Mouse (Mus musculus): Measurements from ENCODE around the gene Zfp36. TPM values are rescaled to one million over a fixed set of nuclear protein-coding genes. Genes with fewer than 3 reads are reported as not detected.

The Zfp36 gene
- polyA plus RNA-seq, 1 experiment from 2014 or later, result 13.6 TPM

- H3K9ac ChIP-seq, result peak overlapping the region; percentile 65
- peak; percentile 40 for ATAC-seq (replicated peaks; ENCODE audit: insufficient number of reproducible peaks, insufficient read depth, low FRiP score, low read depth)
- no peaks in the 10 kb centered on the region for H3K27me3 ChIP-seq
- H3K36me3 ChIP-seq, result no peaks in the 10 kb centered on the region
- H3K9me3 ChIP-seq (replicated peaks), result no peaks in the 10 kb centered on the region
- 1% methylated on average over 34 of the region's 36 CpGs for WGBS
- H3K4me1 ChIP-seq (replicated peaks), result peaks cover 50% of the 10 kb centered on the region
- peak overlapping the region; percentile 98 for H3K27ac ChIP-seq
- H3K4me2 ChIP-seq, result peak overlapping the region; percentile 84
- H3K4me3 ChIP-seq, result peak overlapping the region; percentile 79
Measured at GRCm38 (mm10) chr7:28375176-28375921, 4.7 kb downstream of the Zfp36 start.

GRCm38 (mm10) chr7:28374647-28375046 is 5.4 kb downstream of the Zfp36 start:
- peaks cover 53% of the 10 kb centered on the region for H3K4me1 ChIP-seq (replicated peaks)
- H3K4me3 ChIP-seq, result peak overlapping the region; percentile 79; the same call in 1 of the 2 replicates

GRCm38 (mm10) chr7:28373891-28374495 is 6.1 kb downstream of the Zfp36 start:
- Histone ChIP-seq H3K4me2 (no peak overlapping the region), H3K4me3 (no peak overlapping the region), H3K4me1 (replicated peaks) (peaks cover 51% of the 10 kb centered on the region), H3K9me3 (replicated peaks) (no peaks in the 10 kb centered on the region), H3K27me3 (no peaks in the 10 kb centered on the region), H3K27ac (peak overlapping the region; percentile 98), H3K36me3 (peaks cover 8% of the 10 kb centered on the region), H3K9ac (no peak overlapping the region)
- 77% methylated on average over 7 of the region's 7 CpGs for whole genome bisulfite sequencing
- ATAC-seq (replicated peaks; ENCODE audit: insufficient number of reproducible peaks, insufficient read depth, low FRiP score, low read depth), result no peak

More at GRCm38 (mm10) chr7:28374647-28375046, 5.4 kb downstream of the Zfp36 start:
- WGBS, result 74% methylated on average over 10 of the region's 10 CpGs
- peaks cover 5% of the 10 kb centered on the region; the same call in 1 of the 2 replicates for H3K36me3 ChIP-seq
- ATAC-seq (replicated peaks; ENCODE audit: insufficient number of reproducible peaks, insufficient read depth, low FRiP score, low read depth), result no peak
- H3K27ac ChIP-seq, result peak overlapping the region; percentile 98
- peak overlapping the region; percentile 84 for H3K4me2 ChIP-seq
- no peaks in the 10 kb centered on the region for H3K27me3 ChIP-seq
- no peaks in the 10 kb centered on the region for H3K9me3 ChIP-seq (replicated peaks)
- H3K9ac ChIP-seq, result peak overlapping the region; percentile 65; the same call in 1 of the 2 replicates

GRCm38 (mm10) chr7:28373131-28373581 is 6.9 kb downstream of the Zfp36 start:
- Histone ChIP-seq H3K27ac (peak overlapping the region; percentile 97), H3K9me3 (replicated peaks) (no peaks in the 10 kb centered on the region), H3K9ac (0 out of 2 replicates have a peak overlapping the region, but pooled peaks have one; percentile 41), H3K36me3 (peaks cover 16% of the 10 kb centered on the region), H3K4me1 (replicated peaks) (peaks cover 50% of the 10 kb centered on the region), H3K4me3 (peak overlapping the region; percentile 74), H3K27me3 (no peaks in the 10 kb centered on the region), H3K4me2 (peak overlapping the region; percentile 81)
- WGBS, result 1% methylated on average over 9 of the region's 9 CpGs
- ATAC-seq (replicated peaks; ENCODE audit: insufficient number of reproducible peaks, insufficient read depth, low FRiP score, low read depth), result peak; percentile 1

- Histone ChIP-seq H3K27me3 (no peaks in the 10 kb centered on the region), H3K4me2 (peak within 1 kb of the TSS; percentile 81), H3K9me3 (replicated peaks) (no peaks in the 10 kb centered on the region), H3K4me1 (replicated peaks) (peaks cover 47% of the 10 kb centered on the region), H3K36me3 (peaks cover 23% of the 10 kb centered on the region), H3K9ac (peak within 1 kb of the TSS; percentile 85), H3K4me3 (peak within 1 kb of the TSS; percentile 74), H3K27ac (peak within 1 kb of the TSS; percentile 97)
- under 1% methylated on average over 66 of the region's 66 CpGs for WGBS
- ATAC-seq (replicated peaks; ENCODE audit: insufficient number of reproducible peaks, insufficient read depth, low FRiP score, low read depth), result peak; percentile 88
Measured at GRCm38 (mm10) chr7:28372251-28373108, 7.6 kb downstream of the Zfp36 start, which contains the start of gene Plekhg2. TSS of gene Plekhg2 (minus strand) at chr7:28372599.

GRCm38 (mm10) chr7:28371514-28371989 is 8.5 kb downstream of the Zfp36 start:
- no peak for ATAC-seq (replicated peaks; ENCODE audit: insufficient number of reproducible peaks, insufficient read depth, low FRiP score, low read depth)
- Histone ChIP-seq H3K36me3 (peaks cover 32% of the 10 kb centered on the region), H3K27me3 (no peaks in the 10 kb centered on the region), H3K9ac (peak overlapping the region; percentile 85), H3K4me2 (peak overlapping the region; percentile 81), H3K27ac (peak overlapping the region; percentile 97), H3K4me1 (replicated peaks) (peaks cover 40% of the 10 kb centered on the region), H3K4me3 (peak overlapping the region; percentile 74), H3K9me3 (replicated peaks) (no peaks in the 10 kb centered on the region)
- 0% methylated on average over 40 of the region's 43 CpGs for WGBS

GRCm38 (mm10) chr7:28370977-28371513 is 9.0 kb downstream of the Zfp36 start:
- Histone ChIP-seq H3K9ac (peak overlapping the region; percentile 85), H3K4me1 (replicated peaks) (peaks cover 34% of the 10 kb centered on the region), H3K9me3 (replicated peaks) (no peaks in the 10 kb centered on the region), H3K36me3 (peaks cover 37% of the 10 kb centered on the region), H3K27ac (peak overlapping the region; percentile 97), H3K27me3 (no peaks in the 10 kb centered on the region), H3K4me3 (peak overlapping the region; percentile 74), H3K4me2 (peak overlapping the region; percentile 81)
- ATAC-seq (replicated peaks; ENCODE audit: insufficient number of reproducible peaks, insufficient read depth, low FRiP score, low read depth), result no peak
- WGBS, result 11% methylated on average over 11 of the region's 11 CpGs

- Histone ChIP-seq H3K4me3 (peak overlapping the region; percentile 74), H3K4me1 (replicated peaks) (peaks cover 30% of the 10 kb centered on the region), H3K9ac (peak overlapping the region; percentile 85; the same call in 1 of the 2 replicates), H3K4me2 (peak overlapping the region; percentile 81), H3K27me3 (no peaks in the 10 kb centered on the region), H3K9me3 (replicated peaks) (no peaks in the 10 kb centered on the region), H3K36me3 (peaks cover 47% of the 10 kb centered on the region), H3K27ac (no peak overlapping the region)
- no peak for ATAC-seq (replicated peaks; ENCODE audit: insufficient number of reproducible peaks, insufficient read depth, low FRiP score, low read depth)
- WGBS, result 87% methylated on average over 14 of the region's 14 CpGs
Measured at GRCm38 (mm10) chr7:28370051-28370450, 10.0 kb downstream of the Zfp36 start.

- 0 out of 2 replicates have a peak overlapping the region, but pooled peaks have one; percentile 25 for H3K9ac ChIP-seq
- H3K4me2 ChIP-seq, result 0 out of 2 replicates have a peak overlapping the region, but pooled peaks have one; percentile 4
- H3K4me1 ChIP-seq (replicated peaks), result peaks cover 22% of the 10 kb centered on the region
- peaks cover 63% of the 10 kb centered on the region for H3K36me3 ChIP-seq
- H3K4me3 ChIP-seq, result no peak overlapping the region
- H3K27ac ChIP-seq, result no peak overlapping the region
- no peaks in the 10 kb centered on the region for H3K9me3 ChIP-seq (replicated peaks)
- WGBS, result 86% methylated on average over 16 of the region's 16 CpGs
- H3K27me3 ChIP-seq, result no peaks in the 10 kb centered on the region
- no peak for ATAC-seq (replicated peaks; ENCODE audit: insufficient number of reproducible peaks, insufficient read depth, low FRiP score, low read depth)
Measured at GRCm38 (mm10) chr7:28368276-28368920, 11.7 kb downstream of the Zfp36 start.

GRCm38 (mm10) chr7:28367663-28368275 is 12.3 kb downstream of the Zfp36 start:
- H3K9ac ChIP-seq, result no peak overlapping the region
- H3K4me2 ChIP-seq, result no peak overlapping the region
- no peaks in the 10 kb centered on the region for H3K9me3 ChIP-seq (replicated peaks)

More at GRCm38 (mm10) chr7:28367663-28368275, 12.3 kb downstream of the Zfp36 start:
- no peak for ATAC-seq (replicated peaks; ENCODE audit: insufficient number of reproducible peaks, insufficient read depth, low FRiP score, low read depth)
- H3K4me1 ChIP-seq (replicated peaks), result peaks cover 22% of the 10 kb centered on the region
- H3K4me3 ChIP-seq, result no peak overlapping the region
- WGBS, result 86% methylated on average over 16 of the region's 16 CpGs
- no peak overlapping the region for H3K27ac ChIP-seq
- H3K36me3 ChIP-seq, result peaks cover 66% of the 10 kb centered on the region
- no peaks in the 10 kb centered on the region for H3K27me3 ChIP-seq
